Mouse (Mus musculus) spleen, adult 2 months (tissue): ENCODE measurements around the gene Mrpl34.

Experiments
- CTCF ChIP-seq: fragments of 200-500 bp; IDR thresholded peaks from 2 replicates; pipeline ENCODE4 v1.5.1; 2011; ENCODE audit warnings: mild to moderate bottlenecking, inconsistent platforms; ENCODE audit not compliant: insufficient read depth, insufficient read length, insufficient replicate concordance; ENCODE audit errors: extremely low read depth
- POLR2A ChIP-seq: fragments of 200-500 bp; IDR thresholded peaks from 2 replicates; pipeline ENCODE4 v1.6.1; 2011; ENCODE audit warnings: low read depth, low read length, inconsistent platforms

DNA sequence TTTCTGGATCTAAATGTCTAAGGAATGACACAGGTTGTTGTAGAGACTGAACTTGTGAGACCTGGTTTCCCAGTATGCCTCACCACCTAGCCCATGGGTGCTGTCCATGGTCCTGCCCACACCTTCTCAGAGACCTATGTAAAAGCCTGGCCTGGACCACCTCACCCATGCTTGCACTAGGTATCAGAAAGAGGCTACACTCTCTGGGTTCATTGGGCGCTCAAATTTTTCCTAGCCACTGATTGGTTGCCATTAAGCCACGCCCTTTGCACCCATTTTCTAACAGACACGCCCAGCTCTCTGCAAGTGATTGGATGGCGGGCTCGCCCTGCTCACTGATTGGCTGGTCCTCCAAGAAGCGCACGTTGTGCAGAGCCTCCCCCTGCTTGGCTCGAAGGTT is 19.2 kb downstream of the Mrpl34 start:
- no peak for TF ChIP-seq CTCF
- TF ChIP-seq POLR2A = no peak
